ENCODE assay signal across 9 mouse cellular contexts in genomic region chr6:91718603-91719002, GRCm38 (mm10). TPM values are rescaled to one million over a fixed set of nuclear protein-coding genes. Genes with fewer than 3 reads are reported as not detected.
DNase-seq lines count a peak whose midpoint lies in the region; ATAC-seq and TF ChIP-seq lines count a peak whose summit lies in the region.
"Had no signal": no experiment of that assay in that cellular context is flagged by ENCODE, and none has a peak within 500 bp of the region (broad histone marks: within the 10 kb centered on the region; RNA-seq: fewer than 3 reads in every experiment).

No protein-coding gene starts in this region.

- intact Hi-C loops in heart, postnatal 36 days (cut with DNase I): no loop called here

- H3K9ac ChIP-seq in heart, embryonic 14.5 days (ENCODE audit: low read length): peak overlapping the region; percentile 30; the same call in 1 of the 2 replicates
- 0 out of 2 replicates have a peak overlapping the region, but pooled peaks have one; percentile 15 for H3K9ac ChIP-seq in hindbrain, embryonic 12.5 days
- peak overlapping the region; percentile 47; the same call in 1 of the 2 replicates for H3K9ac ChIP-seq in midbrain, embryonic 13.5 days (replicated peaks)

- WGBS in heart, embryonic 14.5 days: 66% methylated on average over 3 of the region's 3 CpGs
- 56% methylated on average over 3 of the region's 3 CpGs for WGBS in hindbrain, embryonic 12.5 days
- 63% methylated on average over 3 of the region's 3 CpGs for WGBS in midbrain, embryonic 13.5 days

- no peaks in the 10 kb centered on the region for H3K27me3 ChIP-seq in heart, embryonic 14.5 days (ENCODE audit: control insufficient read depth, insufficient read depth, low read length)
- H3K27me3 ChIP-seq in hindbrain, embryonic 12.5 days: no peaks in the 10 kb centered on the region
- no peaks in the 10 kb centered on the region for H3K27me3 ChIP-seq in midbrain, embryonic 13.5 days

- TF ChIP-seq POLR2A in cortical plate, adult 2 months (IDR thresholded peaks at IDR 0.05; ENCODE audit: extremely low read depth, insufficient read depth, low read length): no peak

- no peak for TF ChIP-seq CTCF in cortical plate, adult 2 months (IDR thresholded peaks at IDR 0.05; ENCODE audit: extremely low read depth, insufficient read depth, low read length)

- H3K4me1 ChIP-seq in heart, embryonic 14.5 days (ENCODE audit: control insufficient read depth in 2 of 2, insufficient read depth in 2 of 2, low read length in 2 of 2): peaks cover 22 to 31% of the 10 kb centered on the region in 2 experiments
- peaks cover 20% of the 10 kb centered on the region for H3K4me1 ChIP-seq in cortical plate, adult 2 months (ENCODE audit: control insufficient read depth, insufficient read depth, low read length)
- peaks cover 54% of the 10 kb centered on the region for H3K4me1 ChIP-seq in hindbrain, embryonic 12.5 days
- peaks cover 55% of the 10 kb centered on the region for H3K4me1 ChIP-seq in midbrain, embryonic 13.5 days (replicated peaks)

- no peak for ATAC-seq in heart, embryonic 14.5 days (ENCODE audit: insufficient number of reproducible peaks, insufficient read depth, low FRiP score, low read depth)
- no peak; the same call in 1 of the 2 replicates for ATAC-seq in hindbrain, embryonic 12.5 days (ENCODE audit: low FRiP score)
- no peak for ATAC-seq in midbrain, embryonic 13.5 days
- ATAC-seq: CD4-positive, CD25-positive, alpha-beta regulatory T cell, adult 4 months had no signal

- H3K36me3 ChIP-seq in heart, embryonic 14.5 days (ENCODE audit: control insufficient read depth, insufficient read depth, low read length): peaks cover 37% of the 10 kb centered on the region
- peaks cover 6% of the 10 kb centered on the region for H3K36me3 ChIP-seq in hindbrain, embryonic 12.5 days
- peaks cover 17% of the 10 kb centered on the region for H3K36me3 ChIP-seq in midbrain, embryonic 13.5 days

- peak overlapping the region in 1 of 2 experiments; percentile 28; a peak in 1 of 4 replicates for H3K27ac ChIP-seq in heart, embryonic 14.5 days (replicated peaks in 1 of 2; ENCODE audit: control insufficient read depth in 1 of 2, insufficient read depth in 1 of 2, low read depth in 2 of 2, low read length in 2 of 2)
- H3K27ac ChIP-seq in cortical plate, adult 2 months (ENCODE audit: insufficient read depth, low read length): peak overlapping the region; percentile 72
- peak overlapping the region; percentile 94 for H3K27ac ChIP-seq in hindbrain, embryonic 12.5 days
- peak overlapping the region; percentile 97 for H3K27ac ChIP-seq in midbrain, embryonic 13.5 days

- H3K4me3 ChIP-seq in heart, embryonic 14.5 days (ENCODE audit: control insufficient read depth in 1 of 2, insufficient read depth in 1 of 2, low read depth in 1 of 2, low read length in 2 of 2): no peak overlapping the region
- H3K4me3 ChIP-seq in cortical plate, adult 2 months (ENCODE audit: insufficient read depth, low read length): no peak overlapping the region
- no peak overlapping the region for H3K4me3 ChIP-seq in hindbrain, embryonic 12.5 days
- no peak overlapping the region for H3K4me3 ChIP-seq in midbrain, embryonic 13.5 days (replicated peaks)

- H3K9me3 ChIP-seq in heart, embryonic 14.5 days (ENCODE audit: control insufficient read depth, low read length): no peaks in the 10 kb centered on the region
- no peaks in the 10 kb centered on the region for H3K9me3 ChIP-seq in hindbrain, embryonic 12.5 days (replicated peaks)
- H3K9me3 ChIP-seq in midbrain, embryonic 13.5 days: no peaks in the 10 kb centered on the region

- DNase-seq in heart, postnatal 36 days: no peak
- no peak for DNase-seq in right cerebral cortex, postnatal 14 days
- no peak for DNase-seq in thymus, postnatal 4 days
- no peak for DNase-seq in ovary, adult 18-20 months (ENCODE audit: low spot score)

- no peak overlapping the region for H3K4me2 ChIP-seq in heart, embryonic 14.5 days (ENCODE audit: low read length)
- no peak overlapping the region for H3K4me2 ChIP-seq in hindbrain, embryonic 12.5 days (replicated peaks)
- H3K4me2 ChIP-seq in midbrain, embryonic 13.5 days (replicated peaks): no peak overlapping the region

RNA-seq across cellular contexts. Expression of gene Slc6a6, which starts 34.8 kb away (rescaled TPM):
- 64.2 and 66.8 TPM in 2 replicates for polyA plus RNA-seq in heart, embryonic 14.5 days (2014; fragmentation: Nextera tagmentation; extraction: Ambion mirVana)
- 100 to 1,000 TPM; 101 to 102 TPM for total RNA-seq in heart, postnatal 36 days (2021)
- 94.9 and 105 TPM in 2 replicates for polyA plus RNA-seq in cortical plate, adult 2 months (2012; rRNA removed)
- 70.2 and 78.0 TPM in 2 replicates for polyA plus RNA-seq in hindbrain, embryonic 12.5 days (2016; fragmentation: Nextera tagmentation; extraction: Ambion mirVana)
- 84.4 and 89.8 TPM in 2 replicates for polyA plus RNA-seq in midbrain, embryonic 13.5 days (2015; fragmentation: Nextera tagmentation; extraction: Ambion mirVana)
